Mouse (Mus musculus) kidney, postnatal 0 days (tissue): Measurements from ENCODE around the gene Plekhg2. TPM values are rescaled to one million over a fixed set of nuclear protein-coding genes. Genes with fewer than 3 reads are reported as not detected.
A peak's percentile ranks its signal among the peaks of the same experiment; 100 is the strongest.

Experiments
- ATAC-seq: fragments of 200-750 bp; cut with Nextera tagmentation; replicated peaks from 2 replicates; pipeline ENCODE4 v1.8.0; 2017; ENCODE audit warnings: low read depth, moderate number of reproducible peaks, moderate TSS enrichment, moderate library complexity; ENCODE audit not compliant: low FRiP score
- DNase-seq: peaks from one replicate; pipeline ENCODE4 v3.0.0-alpha.2; 2016; ENCODE audit warnings: low spot score
- H3K27ac ChIP-seq: fragments of 300-500 bp; sonication (generic); 2 replicates; pipeline ENCODE4 v1.5.1; 2014; ENCODE audit warnings: mild to moderate bottlenecking
- H3K27me3 ChIP-seq: fragments of 300-500 bp; sonication (generic); 2 replicates; pipeline ENCODE4 v1.6.1; 2014; ENCODE audit warnings: low read length, mixed read lengths; ENCODE audit not compliant: insufficient read depth
- H3K36me3 ChIP-seq: fragments of 300-500 bp; sonication (generic); 2 replicates; pipeline ENCODE4 v1.6.1; 2014; ENCODE audit warnings: low read length, mixed read lengths; ENCODE audit not compliant: insufficient read depth
- H3K4me1 ChIP-seq: fragments of 300-500 bp; sonication (generic); replicated peaks from 2 replicates; pipeline ENCODE4 v1.6.1; 2014; ENCODE audit warnings: antibody characterized with exemption, low read length, mixed read lengths; ENCODE audit not compliant: insufficient read depth
- H3K4me2 ChIP-seq: fragments of 300-500 bp; sonication (generic); 2 replicates; pipeline ENCODE4 v1.6.1; 2014; ENCODE audit warnings: mild to moderate bottlenecking, low read length, moderate library complexity, mixed read lengths
- H3K4me3 ChIP-seq: fragments of 300-500 bp; sonication (generic); replicated peaks from 2 replicates; pipeline ENCODE4 v1.5.1; 2014; ENCODE audit warnings: low read depth, low read length
- H3K9ac ChIP-seq: fragments of 300-500 bp; sonication (generic); 2 replicates; pipeline ENCODE4 v1.6.1; 2014; ENCODE audit warnings: low read depth, low read length
- H3K9me3 ChIP-seq: fragments of 300-500 bp; sonication (generic); replicated peaks from 2 replicates; pipeline ENCODE4 v1.6.1; 2016; ENCODE audit warnings: low read length, inconsistent platforms, mixed read lengths
- CTCF ChIP-seq: IDR thresholded peaks from 2 replicates; pipeline ENCODE4 v1.5.1; 2016; ENCODE audit warnings: antibody characterized with exemption, low read depth, mild to moderate bottlenecking, moderate library complexity
- WGBS: fragments of 180-500 bp; shearing (Covaris S2); extraction: QIAGEN DNeasy Blood & Tissue Kit; methylation state at CpG from one replicate; pipeline ENCODE4 v1.1.7; 2014; 5-methylcytosine and 5-hydroxymethylcytosine counted together
- polyA plus RNA-seq: library from polyadenylated mRNA; unstranded; fragments of >200 nt; fragmentation: Nextera tagmentation; extraction: Ambion mirVana; gene quantifications from 2 replicates; pipeline ENCODE4 v1.2.1, GENCODE M21; 2015

Plekhg2 gene
- polyA plus RNA-seq, 1 experiment from 2014 or later, result 29.9 TPM

GRCm38 (mm10) chr7:28318714-28319113 is 53.7 kb downstream of the Plekhg2 start:
- WGBS, result 92% methylated on average over 17 of the region's 17 CpGs
- H3K4me3 ChIP-seq, result no peak overlapping the region

DNA sequence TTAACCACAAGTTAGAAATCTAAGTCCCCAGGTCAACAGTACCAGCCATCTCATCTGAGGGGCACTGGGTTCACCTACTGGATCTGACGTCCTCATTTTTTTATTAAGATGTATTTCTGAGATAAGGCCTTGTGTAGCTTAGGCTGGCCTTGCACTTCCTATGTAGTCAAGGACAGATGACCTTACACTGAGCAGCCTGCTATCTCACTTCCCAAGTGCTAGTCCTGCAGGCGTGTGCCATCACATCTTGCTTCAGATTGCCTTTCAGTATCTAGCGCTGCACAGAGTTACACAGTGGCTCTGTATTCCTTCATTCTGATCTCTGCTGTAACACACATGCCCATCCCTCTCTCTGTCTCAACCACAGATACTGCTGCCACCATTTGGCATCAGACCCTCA is 54.4 kb downstream of the Plekhg2 start:
- no peak overlapping the region for H3K4me2 ChIP-seq
- ATAC-seq (no peak), DNase-seq (no peak)
- no peaks in the 10 kb centered on the region for H3K27me3 ChIP-seq
- H3K4me1 ChIP-seq, result no peaks in the 10 kb centered on the region
- no peak overlapping the region for H3K9ac ChIP-seq
- no peaks in the 10 kb centered on the region for H3K9me3 ChIP-seq
- H3K4me3 ChIP-seq, result no peak overlapping the region
- H3K36me3 ChIP-seq, result peaks cover 74% of the 10 kb centered on the region
- no peak overlapping the region for H3K27ac ChIP-seq
- TF ChIP-seq CTCF, result no peak
- 85% methylated on average over 3 of the region's 3 CpGs for WGBS

More at GRCm38 (mm10) chr7:28318714-28319113, 53.7 kb downstream of the Plekhg2 start:
- no peaks in the 10 kb centered on the region for H3K4me1 ChIP-seq
- ATAC-seq (no peak), DNase-seq (no peak)
- H3K27me3 ChIP-seq, result no peaks in the 10 kb centered on the region
- no peak overlapping the region for H3K27ac ChIP-seq
- H3K36me3 ChIP-seq, result peaks cover 80% of the 10 kb centered on the region
- H3K9ac ChIP-seq, result no peak overlapping the region
- no peak overlapping the region for H3K4me2 ChIP-seq
- H3K9me3 ChIP-seq, result no peaks in the 10 kb centered on the region
- TF ChIP-seq CTCF, result no peak

GRCm38 (mm10) chr7:28311926-28312543 is 60.4 kb downstream of the Plekhg2 start, which contains the start of gene Timm50:
Gene Timm50, minus strand, starts transcription at chr7:28312072.
- Histone ChIP-seq H3K4me2 (peak within 1 kb of the TSS; percentile 92), H3K27ac (peak within 1 kb of the TSS; percentile 26), H3K9me3 (no peaks in the 10 kb centered on the region), H3K9ac (peak within 1 kb of the TSS; percentile 79), H3K27me3 (no peaks in the 10 kb centered on the region), H3K36me3 (peaks cover 38% of the 10 kb centered on the region), H3K4me1 (peaks cover 6% of the 10 kb centered on the region), H3K4me3 (peak within 1 kb of the TSS; percentile 66)
- DNase-seq, result peak; percentile 99
- peak; percentile 97 for ATAC-seq
- peak; percentile 29; the same call in 1 of the 2 replicates for TF ChIP-seq CTCF
- WGBS, result 0% methylated on average over 45 of the region's 45 CpGs

DNA sequence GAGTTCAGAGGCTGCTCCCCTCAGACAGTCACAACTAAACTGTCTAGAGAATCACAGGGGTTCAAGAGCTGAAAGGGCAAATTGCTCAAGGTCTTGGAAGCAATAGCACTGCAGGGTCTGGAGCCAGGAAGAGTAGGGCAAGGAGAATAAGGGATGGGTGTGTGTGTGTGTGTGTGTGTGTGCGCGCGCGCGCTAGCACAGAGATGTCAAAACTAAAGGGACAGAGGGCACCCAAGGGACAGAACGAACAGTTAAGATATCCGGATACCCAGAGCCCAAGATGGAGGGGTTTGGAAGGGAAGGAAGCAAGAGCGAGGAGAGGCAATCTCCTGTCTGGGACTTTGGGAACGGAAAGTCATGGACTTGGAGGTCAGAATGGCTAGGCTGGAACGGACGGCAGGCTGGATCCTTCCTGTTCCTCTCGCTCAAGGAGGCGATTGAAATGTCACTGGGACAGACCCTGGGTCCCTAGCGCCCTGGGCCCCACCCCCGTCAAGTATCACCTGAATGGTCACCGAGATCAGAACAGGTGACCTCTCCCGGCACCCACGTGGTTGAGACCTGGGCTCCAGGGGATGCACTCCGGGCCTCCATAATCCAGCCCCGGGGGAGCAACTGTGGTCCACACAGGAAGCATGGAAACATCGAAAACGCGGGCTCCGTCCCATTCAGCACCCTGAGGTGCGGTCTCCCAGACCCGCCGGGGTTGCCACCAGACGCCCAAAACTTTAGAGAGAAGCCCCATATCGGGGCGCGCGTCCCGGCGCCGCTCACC is 61.1 kb downstream of the Plekhg2 start:
- Histone ChIP-seq H3K9me3 (no peaks in the 10 kb centered on the region), H3K4me2 (peak overlapping the region; percentile 92), H3K27me3 (no peaks in the 10 kb centered on the region), H3K27ac (peak overlapping the region; percentile 26), H3K9ac (peak overlapping the region; percentile 79), H3K36me3 (peaks cover 38% of the 10 kb centered on the region), H3K4me3 (peak overlapping the region; percentile 66), H3K4me1 (peaks cover 6% of the 10 kb centered on the region)
- no peak for TF ChIP-seq CTCF
- WGBS, result 3% methylated on average over 35 of the region's 35 CpGs
- ATAC-seq, result peak; percentile 67
- peak; percentile 22 for DNase-seq

DNA sequence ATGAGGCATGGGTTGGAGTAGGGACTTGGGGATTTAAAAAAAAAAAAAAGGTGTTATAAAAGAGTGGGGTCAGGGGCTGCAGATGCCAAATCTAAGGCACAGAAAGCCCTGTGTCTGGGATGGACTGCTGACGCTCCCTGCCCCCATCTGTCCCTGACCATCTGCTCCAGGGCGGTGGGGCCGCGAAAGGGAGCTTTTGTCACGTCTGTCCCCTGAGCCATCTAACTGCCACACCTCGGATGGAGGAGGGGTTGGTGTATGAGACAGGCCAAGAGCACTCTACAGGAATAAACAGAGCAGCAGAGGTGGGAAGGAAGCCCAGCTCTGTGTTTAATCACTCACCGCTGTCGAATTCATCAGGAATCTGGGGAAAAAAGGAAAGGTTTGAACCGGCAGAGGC is 62.7 kb downstream of the Plekhg2 start:
- no peak for TF ChIP-seq CTCF
- no peak for ATAC-seq
- no peak overlapping the region for H3K4me3 ChIP-seq
- no peak overlapping the region for H3K9ac ChIP-seq
- no peak for DNase-seq
- 43% methylated on average over 9 of the region's 9 CpGs for WGBS
- H3K4me2 ChIP-seq, result no peak overlapping the region
- H3K27ac ChIP-seq, result no peak overlapping the region
- peaks cover 6% of the 10 kb centered on the region for H3K4me1 ChIP-seq
- no peaks in the 10 kb centered on the region for H3K27me3 ChIP-seq
- no peaks in the 10 kb centered on the region for H3K9me3 ChIP-seq
- peaks cover 37% of the 10 kb centered on the region for H3K36me3 ChIP-seq

Other genes starting within 250 kb of the Plekhg2 start
- 0.08 TPM in 2 replicates for gene 9530053A07Rik, start 243.1 kb downstream of the Plekhg2 start, polyA plus RNA-seq
- gene Fbl, start 202.9 kb downstream of the Plekhg2 start, polyA plus RNA-seq, result 111 and 114 TPM in 2 replicates
- gene Dyrk1b, start 193.1 kb downstream of the Plekhg2 start, polyA plus RNA-seq, result 13.1 and 15.0 TPM in 2 replicates
- 4.5 and 10.9 TPM in 2 replicates for gene Eid2, start 104.7 kb downstream of the Plekhg2 start, polyA plus RNA-seq
- 13.8 and 15.6 TPM in 2 replicates for gene Eid2b, start 94.9 kb downstream of the Plekhg2 start, polyA plus RNA-seq
- gene Selenov, start 81.4 kb downstream of the Plekhg2 start, polyA plus RNA-seq, result 0.14 and 0.26 TPM in 2 replicates
- gene Dll3, start 70.4 kb downstream of the Plekhg2 start, polyA plus RNA-seq, result 0.43 and 0.45 TPM in 2 replicates
- 117 and 122 TPM in 2 replicates for gene Timm50, start 60.5 kb downstream of the Plekhg2 start, polyA plus RNA-seq
- gene Supt5, start 33.9 kb downstream of the Plekhg2 start, polyA plus RNA-seq, result 53.4 and 59.8 TPM in 2 replicates
- gene Rps16, start 21.9 kb downstream of the Plekhg2 start, polyA plus RNA-seq, result 1,088 and 1,198 TPM in 2 replicates
- 18.6 and 19.6 TPM in 2 replicates for gene Zfp36, start 7.7 kb upstream of the Plekhg2 start, polyA plus RNA-seq
- 44.6 and 47.8 TPM in 2 replicates for gene Med29, start 20.1 kb upstream of the Plekhg2 start, polyA plus RNA-seq
- 60.2 and 70.3 TPM in 2 replicates for gene Paf1, start 20.4 kb upstream of the Plekhg2 start, polyA plus RNA-seq
- 19.5 and 23.8 TPM in 2 replicates for gene Gmfg, start 64.8 kb upstream of the Plekhg2 start, polyA plus RNA-seq
- 2.1 and 2.8 TPM in 2 replicates for gene Lrfn1, start 79.4 kb upstream of the Plekhg2 start, polyA plus RNA-seq
- not detected in 2 replicates for gene Ifnl2, start 137.9 kb upstream of the Plekhg2 start, polyA plus RNA-seq
- not detected in 2 replicates for gene Ifnl3, start 150.2 kb upstream of the Plekhg2 start, polyA plus RNA-seq
- 0.27 and 0.45 TPM in 2 replicates for gene Sycn, start 168.3 kb upstream of the Plekhg2 start, polyA plus RNA-seq
- gene Nccrp1, start 174.7 kb upstream of the Plekhg2 start, polyA plus RNA-seq, result 5.5 and 7.3 TPM in 2 replicates
- 18.4 and 19.5 TPM in 2 replicates for gene Samd4b, start 225.5 kb upstream of the Plekhg2 start, polyA plus RNA-seq
- 33.5 and 36.6 TPM in 2 replicates for gene Pak4, start 225.6 kb upstream of the Plekhg2 start, polyA plus RNA-seq